Mouse (Mus musculus) heart, postnatal 10 days (tissue): Measurements from ENCODE around the gene Bok. TPM values are rescaled to one million over a fixed set of nuclear protein-coding genes. Genes with fewer than 3 reads are reported as not detected.
"Not testable (repeated sequence)": the region's sequence is repeated elsewhere in the genome, so short reads cannot be mapped to it uniquely, and the experiment has no call there.

ENCODE experiments used
- DNase-seq, 2 experiments: peaks; one replicate each; pipeline ENCODE4 v3.0.0; 2021
- intact Hi-C: fragments of 180-260 bp; cut with DNase I; formaldehyde crosslinking; loops from one replicate; pipeline ENCODE4 v1.15.1; 2025
- total RNA-seq, 2 experiments: library from RNA; stranded (reverse); gene quantifications; 2 replicates each; pipeline ENCODE4 v1.2.3; 2021

The Bok gene
- 10 to 100 TPM; 10.2 to 10.4 TPM for total RNA-seq

GRCm38 (mm10) chr1:93685401-93686244, at the start of gene Bok:
Bok (plus strand) TSS chr1:93685660.
- intact Hi-C loops, result loop anchor here (5.0 kb wide), 1 partner anchor 37 kb away; no protein-coding TSS in a partner anchor
- DNase-seq, result peak; percentile 87 to 88

GRCm38 (mm10) chr1:93636211-93636897, 49.1 kb upstream of the Bok start:
- intact Hi-C loops, result no loop called here
- no peak for DNase-seq

- intact Hi-C loops, result no loop called here
- DNase-seq, result no peak
Measured at GRCm38 (mm10) chr1:93641978-93642377, 43.5 kb upstream of the Bok start.

- intact Hi-C loops, result no loop called here
- DNase-seq, result no peak
Measured at GRCm38 (mm10) chr1:93642692-93643091, 42.8 kb upstream of the Bok start.

- DNase-seq, result no peak
- intact Hi-C loops, result no loop called here
Measured at GRCm38 (mm10) chr1:93649604-93650172, 35.8 kb upstream of the Bok start.

GRCm38 (mm10) chr1:93654275-93654674, 31.2 kb upstream of the Bok start:
- no peak for DNase-seq
- intact Hi-C loops, result no loop called here

- intact Hi-C loops, result no loop called here
- no peak for DNase-seq
Measured at GRCm38 (mm10) chr1:93654798-93655197, 30.7 kb upstream of the Bok start.

GRCm38 (mm10) chr1:93656325-93657024, 29.0 kb upstream of the Bok start:
- no peak for DNase-seq
- intact Hi-C loops, result no loop called here

GRCm38 (mm10) chr1:93657025-93657360, 28.5 kb upstream of the Bok start:
- no peak for DNase-seq
- intact Hi-C loops, result no loop called here

- intact Hi-C loops, DNase-seq: not testable (repeated sequence)
Measured at GRCm38 (mm10) chr1:93658559-93658958, 26.9 kb upstream of the Bok start, which contains the start of gene Stk25. Stk25 (minus strand) TSS chr1:93658659.

GRCm38 (mm10) chr1:93667760-93668400, 17.6 kb upstream of the Bok start:
- peak; percentile 17 to 34 for DNase-seq
- intact Hi-C loops, result loop anchor here (1.0 to 10.0 kb wide), 2 partner anchors 59 to 137 kb away; partner anchors contain the start of genes Dtymk and Ing5

- intact Hi-C loops, result loop anchor here (1.0 to 10.0 kb wide), 2 partner anchors 58 to 136 kb away; partner anchors contain the start of genes Dtymk and Ing5
- peak; percentile 89 to 90 for DNase-seq
Measured at GRCm38 (mm10) chr1:93668791-93669548, 16.5 kb upstream of the Bok start.

- DNase-seq, result no peak
- intact Hi-C loops, result loop anchor here (10.0 kb wide), 1 partner anchor 135 kb away; the partner anchor contains the start of genes Dtymk and Ing5
Measured at GRCm38 (mm10) chr1:93669941-93670340, 15.5 kb upstream of the Bok start.

- DNase-seq, result no peak
- intact Hi-C loops, result no loop called here
Measured at GRCm38 (mm10) chr1:93672682-93673081, 12.8 kb upstream of the Bok start.

- DNase-seq, result peak; percentile 63 to 76
- intact Hi-C loops, result no loop called here
Measured at GRCm38 (mm10) chr1:93678386-93678785, 7.1 kb upstream of the Bok start.

GRCm38 (mm10) chr1:93679889-93680568, 5.4 kb upstream of the Bok start:
- DNase-seq, result peak; percentile 54 to 62
- intact Hi-C loops, result no loop called here

- intact Hi-C loops, result loop anchor here (5.0 kb wide), 1 partner anchor 36 kb away; no protein-coding TSS in a partner anchor
- DNase-seq, result peak; percentile 62 to 68
Measured at GRCm38 (mm10) chr1:93686245-93686960, 943 bp downstream of the Bok start.

- intact Hi-C loops, result loop anchor here (5.0 kb wide), 1 partner anchor 35 kb away; no protein-coding TSS in a partner anchor
- no peak for DNase-seq
Measured at GRCm38 (mm10) chr1:93686961-93687320, 1.5 kb downstream of the Bok start.
